Comparison of ENCODE assay signal across 17 mouse cellular contexts in genomic region chr7:99838241-99838640, GRCm38 (mm10). TPM values are rescaled to one million over a fixed set of nuclear protein-coding genes. Genes with fewer than 3 reads are reported as not detected.
A peak's percentile ranks its signal among the peaks of the same experiment; 100 is the strongest.
DNase-seq lines count a peak whose midpoint lies in the region; ATAC-seq and TF ChIP-seq lines count a peak whose summit lies in the region.
"Had no signal": no experiment of that assay in that cellular context is flagged by ENCODE, and none has a peak within 500 bp of the region (broad histone marks: within the 10 kb centered on the region; RNA-seq: fewer than 3 reads in every experiment).

No protein-coding gene starts in this region.

- no peak overlapping the region for H3K9ac ChIP-seq in heart, embryonic 12.5 days
- no peak overlapping the region for H3K9ac ChIP-seq in liver, adult 2 months (ENCODE audit: low read depth, low read length)
- no peak overlapping the region for H3K9ac ChIP-seq in liver, embryonic 11.5 days (ENCODE audit: low read depth, low read length)
- no peak overlapping the region for H3K9ac ChIP-seq in intestine, postnatal 0 days (ENCODE audit: low read depth, low read length)
- H3K9ac ChIP-seq: neural tube, embryonic 13.5 days had no signal

- TF ChIP-seq POLR2A in liver, adult 2 months (IDR thresholded peaks at IDR 0.05; ENCODE audit: extremely low read depth, insufficient read depth, low read length): no peak

- no peaks in the 10 kb centered on the region for H3K9me3 ChIP-seq in heart, embryonic 12.5 days (replicated peaks)
- no peaks in the 10 kb centered on the region for H3K9me3 ChIP-seq in liver, embryonic 11.5 days (ENCODE audit: control insufficient read depth, low read length)
- no peaks in the 10 kb centered on the region for H3K9me3 ChIP-seq in intestine, postnatal 0 days (ENCODE audit: control insufficient read depth)
- H3K9me3 ChIP-seq: neural tube, embryonic 13.5 days had no signal

- H3K4me2 ChIP-seq in heart, embryonic 12.5 days: no peak overlapping the region
- H3K4me2 ChIP-seq in liver, embryonic 11.5 days: no peak overlapping the region
- no peak overlapping the region for H3K4me2 ChIP-seq in intestine, postnatal 0 days (replicated peaks; ENCODE audit: low read depth)
- H3K4me2 ChIP-seq: neural tube, embryonic 13.5 days had no signal

- peak overlapping the region; percentile 50; the same call in 1 of the 2 replicates for H3K27ac ChIP-seq in heart, embryonic 12.5 days (ENCODE audit: poor library complexity, severe bottlenecking)
- peak overlapping the region; percentile 53 for H3K27ac ChIP-seq in liver, adult 2 months (replicated peaks; ENCODE audit: insufficient read depth, low read depth, low read length)
- no peak overlapping the region for H3K27ac ChIP-seq in liver, embryonic 11.5 days (ENCODE audit: low read depth, low read length)
- H3K27ac ChIP-seq in intestine, postnatal 0 days (ENCODE audit: low read depth, low read length): peak overlapping the region; percentile 71
- H3K27ac ChIP-seq: neural tube, embryonic 13.5 days had no signal

- TF ChIP-seq CTCF in liver, adult 2 months (IDR thresholded peaks at IDR 0.05; ENCODE audit: low read depth, low read length): no peak
- TF ChIP-seq CTCF in intestine, postnatal 0 days (IDR thresholded peaks at IDR 0.05; ENCODE audit: low read depth): peak; percentile 46

- WGBS in heart, embryonic 12.5 days: 92% methylated on average over 3 of the region's 3 CpGs
- WGBS in liver, adult 2 months: 67% methylated on average over 3 of the region's 3 CpGs
- 89% methylated on average over 3 of the region's 3 CpGs for WGBS in liver, embryonic 11.5 days
- WGBS in intestine, postnatal 0 days: 79% methylated on average over 3 of the region's 3 CpGs

- intact Hi-C loops in heart, postnatal 14 days (cut with DNase I): no loop called here

- peaks cover 35% of the 10 kb centered on the region for H3K4me1 ChIP-seq in heart, embryonic 12.5 days (replicated peaks)
- H3K4me1 ChIP-seq in liver, adult 2 months (ENCODE audit: control insufficient read depth, insufficient read depth, low read length): peaks cover 8% of the 10 kb centered on the region
- H3K4me1 ChIP-seq in liver, embryonic 11.5 days (replicated peaks; ENCODE audit: control insufficient read depth, insufficient read depth, low read length): peaks cover 6% of the 10 kb centered on the region
- H3K4me1 ChIP-seq in intestine, postnatal 0 days (replicated peaks; ENCODE audit: control insufficient read depth, insufficient read depth, low read length): no peaks in the 10 kb centered on the region
- H3K4me1 ChIP-seq: neural tube, embryonic 13.5 days had no signal

- no peak for DNase-seq in heart, postnatal 14 days
- DNase-seq in liver, adult 2 months (ENCODE audit: extremely low read depth, low read depth, low spot score): no peak
- no peak for DNase-seq in liver, embryonic 11.5 days (ENCODE audit: low spot score)
- peak; percentile 70 for DNase-seq in retina, postnatal 7 days (ENCODE audit: low read depth, low spot score)
- DNase-seq in gastrocnemius, postnatal 10 days: no peak
- DNase-seq: adrenal gland, adult 8-10 months; B cell, adult 2 months; cerebellum, adult 9-10 months; kidney, adult 11 months; kidney, postnatal 36 days; layer of hippocampus, postnatal 36 days; right cerebral cortex, adult 18-20 months; thymus, adult 2 months had no signal

- H3K36me3 ChIP-seq in heart, embryonic 12.5 days: peaks cover 51% of the 10 kb centered on the region
- peaks cover 29% of the 10 kb centered on the region; the same call in 1 of the 2 replicates for H3K36me3 ChIP-seq in liver, adult 2 months (ENCODE audit: control insufficient read depth, insufficient read depth, low read length)
- peaks cover 34% of the 10 kb centered on the region for H3K36me3 ChIP-seq in liver, embryonic 11.5 days (ENCODE audit: control insufficient read depth, insufficient read depth, low read length)
- peaks cover 29% of the 10 kb centered on the region; the same call in 1 of the 2 replicates for H3K36me3 ChIP-seq in intestine, postnatal 0 days (ENCODE audit: control insufficient read depth, insufficient read depth)

- no peaks in the 10 kb centered on the region for H3K79me2 ChIP-seq in liver, adult 2 months (ENCODE audit: control insufficient read depth, insufficient read depth, low read length)

- no peak for ATAC-seq in heart, embryonic 12.5 days (ENCODE audit: insufficient number of reproducible peaks, low FRiP score)
- no peak for ATAC-seq in liver, embryonic 11.5 days (replicated peaks; ENCODE audit: low FRiP score)
- no peak for ATAC-seq in intestine, postnatal 0 days
- ATAC-seq in activated CD4-positive, CD25-positive, alpha-beta regulatory T cell, adult 4 months: no peak

- no peak overlapping the region for H3K4me3 ChIP-seq in heart, embryonic 12.5 days
- no peak overlapping the region for H3K4me3 ChIP-seq in liver, adult 2 months (ENCODE audit: insufficient read depth, low read depth, low read length)
- no peak overlapping the region for H3K4me3 ChIP-seq in liver, embryonic 11.5 days (ENCODE audit: low read depth, low read length)
- no peak overlapping the region for H3K4me3 ChIP-seq in intestine, postnatal 0 days (ENCODE audit: low read depth, low read length)
- H3K4me3 ChIP-seq: neural tube, embryonic 13.5 days had no signal

- H3K27me3 ChIP-seq in heart, embryonic 12.5 days (replicated peaks): no peaks in the 10 kb centered on the region
- H3K27me3 ChIP-seq in liver, adult 2 months (ENCODE audit: control insufficient read depth, insufficient read depth, low read length): no peaks in the 10 kb centered on the region
- no peaks in the 10 kb centered on the region for H3K27me3 ChIP-seq in liver, embryonic 11.5 days (replicated peaks; ENCODE audit: control insufficient read depth, insufficient read depth, low read length)
- no peaks in the 10 kb centered on the region for H3K27me3 ChIP-seq in intestine, postnatal 0 days (replicated peaks; ENCODE audit: control insufficient read depth, insufficient read depth, low read length)
- H3K27me3 ChIP-seq: neural tube, embryonic 13.5 days had no signal

RNA-seq across cellular contexts. Expression of gene Neu3, which starts 10.0 kb away (rescaled TPM):
- polyA plus RNA-seq in heart, embryonic 12.5 days (2016; fragmentation: Nextera tagmentation; extraction: Ambion mirVana): 2.6 and 3.4 TPM in 2 replicates
- total RNA-seq in heart, postnatal 14 days (2021): 1 to 10 TPM; 3.9 to 4.9 TPM
- 0.46 and 1.0 TPM in 2 replicates for total RNA-seq in liver, adult 2 months (2014; rRNA removed)
- 0.69 and 1.7 TPM in 2 replicates for polyA plus RNA-seq in liver, adult 2 months (2012; rRNA removed)
- 5.4 and 5.9 TPM in 2 replicates for polyA plus RNA-seq in liver, embryonic 11.5 days (2014; fragmentation: Nextera tagmentation; extraction: Ambion mirVana)
- polyA plus RNA-seq in intestine, postnatal 0 days (2015; fragmentation: Nextera tagmentation; extraction: Ambion mirVana): 2.5 TPM in 2 replicates
- 10 to 100 TPM; 24.2 to 29.1 TPM for polyA plus RNA-seq in activated CD4-positive, CD25-positive, alpha-beta regulatory T cell, adult 4 months (2017; shearing (Covaris generic))
- 1 to 10 TPM; 2.6 to 3.2 TPM for total RNA-seq in gastrocnemius, postnatal 10 days (2021)

RNA-seq across cellular contexts. Expression of gene Xrra1, which starts 20.7 kb away (rescaled TPM):
- polyA plus RNA-seq in heart, embryonic 12.5 days (2016; fragmentation: Nextera tagmentation; extraction: Ambion mirVana): 0.26 and 0.37 TPM in 2 replicates
- 1 to 10 TPM in 1 of 2 experiments, not detected in 1; 1.1 TPM for total RNA-seq in heart, postnatal 14 days (2021)
- total RNA-seq in liver, adult 2 months (2014; rRNA removed): 0.13 TPM in 1 of 2 replicates, not detected in the other
- polyA plus RNA-seq in liver, adult 2 months (2012; rRNA removed): not detected in 2 replicates
- 0.10 and 0.17 TPM in 2 replicates for polyA plus RNA-seq in liver, embryonic 11.5 days (2014; fragmentation: Nextera tagmentation; extraction: Ambion mirVana)
- polyA plus RNA-seq in intestine, postnatal 0 days (2015; fragmentation: Nextera tagmentation; extraction: Ambion mirVana): 0.17 TPM in 1 of 2 replicates, not detected in the other
- under 1 TPM; 0.32 to 0.34 TPM for polyA plus RNA-seq in activated CD4-positive, CD25-positive, alpha-beta regulatory T cell, adult 4 months (2017; shearing (Covaris generic))
- 1 to 10 TPM; 1.3 TPM for total RNA-seq in gastrocnemius, postnatal 10 days (2021)

RNA-seq across cellular contexts. Expression of gene Spcs2, which starts 25.0 kb away (rescaled TPM):
- polyA plus RNA-seq in heart, embryonic 12.5 days (2016; fragmentation: Nextera tagmentation; extraction: Ambion mirVana): 218 and 220 TPM in 2 replicates
- total RNA-seq in heart, postnatal 14 days (2021): 10 to 100 TPM; 44.1 to 53.6 TPM
- 82.3 and 110 TPM in 2 replicates for total RNA-seq in liver, adult 2 months (2014; rRNA removed)
- 30.4 and 31.1 TPM in 2 replicates for polyA plus RNA-seq in liver, adult 2 months (2012; rRNA removed)
- polyA plus RNA-seq in liver, embryonic 11.5 days (2014; fragmentation: Nextera tagmentation; extraction: Ambion mirVana): 301 and 312 TPM in 2 replicates
- 237 and 238 TPM in 2 replicates for polyA plus RNA-seq in intestine, postnatal 0 days (2015; fragmentation: Nextera tagmentation; extraction: Ambion mirVana)
- 100 to 1,000 TPM; 511 to 516 TPM for polyA plus RNA-seq in activated CD4-positive, CD25-positive, alpha-beta regulatory T cell, adult 4 months (2017; shearing (Covaris generic))
- 10 to 100 TPM; 55.7 to 62.1 TPM for total RNA-seq in gastrocnemius, postnatal 10 days (2021)
